Mouse (Mus musculus) left cerebral cortex, postnatal 25 days (tissue): ENCODE measurements around the gene Epor. TPM values are rescaled to one million over a fixed set of nuclear protein-coding genes. Genes with fewer than 3 reads are reported as not detected.
A peak's percentile ranks its signal among the peaks of the same experiment; 100 is the strongest.

ENCODE experiments used
- DNase-seq, 2 experiments: peaks; one replicate each; pipeline ENCODE4 v3.0.0; 2022; ENCODE audit warnings: low spot score in 2 of 2, mixed read lengths in 1 of 2
- intact Hi-C: fragments of 180-260 bp; cut with DNase I; formaldehyde crosslinking; loops from one replicate; pipeline ENCODE4 v1.15.1; 2025
- total RNA-seq, 2 experiments: library from RNA; stranded (reverse); gene quantifications; 2 replicates each; pipeline ENCODE4 v1.2.3; 2021

The Epor gene
- total RNA-seq, 2 experiments from 2014 or later = 7.9 to 8.9 TPM

GRCm38 (mm10) chr9:21918692-21919384 lies 44.5 kb downstream of the Epor start:
- DNase-seq = peak in 1 of 2 experiments; percentile 69
- intact Hi-C loops = loop anchor here (5.0 kb wide), 2 partner anchors 143 to 302 kb away; partner anchors contain the start of gene Smarca4

GRCm38 (mm10) chr9:21918035-21918592 lies 45.2 kb downstream of the Epor start, which contains the start of gene Rab3d:
Rab3d (minus strand) TSS chr9:21918192.
- intact Hi-C loops = loop anchor here (5.0 kb wide), 2 partner anchors 144 to 301 kb away; partner anchors contain the start of gene Smarca4

GRCm38 (mm10) chr9:21917493-21918034 lies 45.7 kb downstream of the Epor start:
- DNase-seq = peak; percentile 68 to 89
- intact Hi-C loops = loop anchor here (5.0 kb wide), 2 partner anchors 145 to 300 kb away; partner anchors contain the start of gene Smarca4

More at GRCm38 (mm10) chr9:21918035-21918592, 45.2 kb downstream of the Epor start, which contains the start of gene Rab3d:
- peak; percentile 91 to 92 for DNase-seq

GRCm38 (mm10) chr9:21916851-21917492 lies 46.3 kb downstream of the Epor start:
- peak in 1 of 2 experiments; percentile 43 for DNase-seq
- intact Hi-C loops = loop anchor here (5.0 kb wide), 2 partner anchors 145 to 300 kb away; partner anchors contain the start of gene Smarca4

- intact Hi-C loops = no loop called here
- no peak for DNase-seq
Measured at GRCm38 (mm10) chr9:21909474-21910223, 53.7 kb downstream of the Epor start.

Other genes starting within 250 kb of the Epor start
- gene Ldlr, start 240.0 kb downstream of the Epor start, total RNA-seq = 10 to 100 TPM; 15.4 to 16.4 TPM
- 1 to 10 TPM; 1.6 to 1.7 TPM for gene Spc24, start 203.2 kb downstream of the Epor start, total RNA-seq
- 1 to 10 TPM; 7.4 to 7.5 TPM for gene Kank2, start 164.8 kb downstream of the Epor start, total RNA-seq
- not detected for gene Angptl8, start 128.0 kb downstream of the Epor start, total RNA-seq
- gene Dock6, start 110.9 kb downstream of the Epor start, total RNA-seq = 10 to 100 TPM; 15.7 to 16.3 TPM
- 10 to 100 TPM; 15.4 to 17.5 TPM for gene Rab3d, start 45.3 kb downstream of the Epor start, total RNA-seq
- 10 to 100 TPM; 13.7 to 16.5 TPM for gene Ccdc159, start 36.0 kb downstream of the Epor start, total RNA-seq
- gene Tmem205, start 36.0 kb downstream of the Epor start, total RNA-seq = 10 to 100 TPM; 31.5 to 39.3 TPM
- 100 to 1,000 TPM; 203 to 219 TPM for gene Plppr2, start 26.5 kb downstream of the Epor start, total RNA-seq
- gene Swsap1, start 7.8 kb downstream of the Epor start, total RNA-seq = 10 to 100 TPM; 14.3 to 15.6 TPM
- 1 to 10 TPM; 1.8 to 2.0 TPM for gene Rgl3, start 25.9 kb upstream of the Epor start, total RNA-seq
- 1 to 10 TPM; 8.2 to 9.1 TPM for gene Ccdc151, start 39.1 kb upstream of the Epor start, total RNA-seq
- 10 to 100 TPM; 97.0 to 98.1 TPM for gene Prkcsh, start 39.3 kb upstream of the Epor start, total RNA-seq
- gene Elavl3, start 88.5 kb upstream of the Epor start, total RNA-seq = 100 to 1,000 TPM; 158 to 160 TPM
- gene Gm49318, start 107.8 kb upstream of the Epor start, total RNA-seq = 1 to 10 TPM in 1 of 2 experiments, under 1 TPM in 1; 0.94 to 4.1 TPM
- gene Zfp653, start 107.9 kb upstream of the Epor start, total RNA-seq = 10 to 100 TPM; 18.0 to 19.3 TPM
- 10 to 100 TPM; 40.5 to 45.2 TPM for gene Ecsit, start 121.9 kb upstream of the Epor start, total RNA-seq
- gene Cnn1, start 135.7 kb upstream of the Epor start, total RNA-seq = 1 to 10 TPM in 1 of 2 experiments, under 1 TPM in 1; 0.25 to 1.0 TPM
- gene Elof1, start 153.7 kb upstream of the Epor start, total RNA-seq = 10 to 100 TPM; 66.9 to 71.1 TPM
- under 1 TPM; 0.28 to 0.41 TPM for gene Acp5, start 172.2 kb upstream of the Epor start, total RNA-seq
- 10 to 100 TPM; 40.5 to 47.1 TPM for gene Pigyl, start 193.3 kb upstream of the Epor start, total RNA-seq
- not detected for gene Zfp872, start 224.6 kb upstream of the Epor start, total RNA-seq